Comparison of ENCODE assay signal across 19 mouse cellular contexts in the genomic region with DNA sequence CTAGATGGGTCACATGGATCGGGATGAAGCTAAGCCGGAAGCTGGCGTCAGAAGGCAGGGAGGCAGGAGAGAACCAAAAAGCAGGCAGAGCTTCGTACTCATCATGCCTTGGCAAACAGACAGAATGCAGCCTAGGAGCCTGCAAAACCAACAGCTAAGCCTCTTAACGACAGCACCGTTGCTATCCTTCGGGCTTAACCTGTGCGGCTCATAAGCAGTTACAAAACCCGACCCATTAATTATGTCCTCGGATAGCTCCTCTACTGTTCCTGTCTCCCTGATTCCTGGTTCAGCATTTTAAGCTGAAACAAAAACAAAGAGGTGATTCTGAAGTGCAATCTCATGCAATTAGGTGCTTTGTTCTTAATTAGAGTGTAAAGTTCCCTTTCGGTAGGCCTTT. TPM values are rescaled to one million over a fixed set of nuclear protein-coding genes. Genes with fewer than 3 reads are reported as not detected.
DNase-seq lines count a peak whose midpoint lies in the region; ATAC-seq and TF ChIP-seq lines count a peak whose summit lies in the region.
"Had no signal": no experiment of that assay in that cellular context is flagged by ENCODE, and none has a peak within 500 bp of the region (broad histone marks: within the 10 kb centered on the region; RNA-seq: fewer than 3 reads in every experiment).

No protein-coding gene starts in this region.

- H3K27ac ChIP-seq in layer of hippocampus, adult 2 months = peak overlapping the region; percentile 74
- no peak overlapping the region for H3K27ac ChIP-seq in midbrain, embryonic 15.5 days
- no peak overlapping the region for H3K27ac ChIP-seq in midbrain, embryonic 10.5 days (replicated peaks)
- H3K27ac ChIP-seq in forebrain, embryonic 13.5 days = no peak overlapping the region
- H3K27ac ChIP-seq: kidney, postnatal 0 days; limb, embryonic 12.5 days; neural tube, embryonic 15.5 days; stomach, postnatal 0 days had no signal

- no peak for TF ChIP-seq CTCF in layer of hippocampus, adult 2 months (conservative IDR thresholded peaks at IDR 0.05)

- WGBS in midbrain, embryonic 15.5 days = 54% methylated on average over 11 of the region's 11 CpGs
- 77% methylated on average over 11 of the region's 11 CpGs for WGBS in midbrain, embryonic 10.5 days
- 27% methylated on average over 11 of the region's 11 CpGs for WGBS in forebrain, embryonic 13.5 days

- no peaks in the 10 kb centered on the region for H3K27me3 ChIP-seq in midbrain, embryonic 15.5 days (replicated peaks)
- H3K27me3 ChIP-seq in midbrain, embryonic 10.5 days (ENCODE audit: low read depth, poor library complexity, severe bottlenecking) = peaks cover 12% of the 10 kb centered on the region
- no peaks in the 10 kb centered on the region for H3K27me3 ChIP-seq in forebrain, embryonic 13.5 days
- H3K27me3 ChIP-seq: heart, embryonic 12.5 days; limb, embryonic 12.5 days; neural tube, embryonic 15.5 days had no signal

- no peak for DNase-seq in layer of hippocampus, adult 2 months (ENCODE audit: low spot score in 2 of 2)
- DNase-seq in layer of hippocampus, adult 11-12 months (ENCODE audit: low spot score) = no peak
- DNase-seq in midbrain, embryonic 10.5 days (ENCODE audit: low spot score) = no peak
- DNase-seq in retina, postnatal 7 days (ENCODE audit: low read depth, low spot score) = peak; percentile 44
- DNase-seq: adrenal gland, postnatal 14 days; heart, postnatal 36 days; lung, embryonic 14.5 days; right cerebral cortex, postnatal 14 days; thymus, postnatal 14 days had no signal

- H3K4me3 ChIP-seq in layer of hippocampus, adult 2 months = peak overlapping the region; percentile 18; the same call in 1 of the 2 replicates
- no peak overlapping the region for H3K4me3 ChIP-seq in midbrain, embryonic 15.5 days
- H3K4me3 ChIP-seq in midbrain, embryonic 10.5 days = no peak overlapping the region
- no peak overlapping the region for H3K4me3 ChIP-seq in forebrain, embryonic 13.5 days
- H3K4me3 ChIP-seq: erythroblast, embryonic 14.5 days; heart, embryonic 12.5 days; limb, embryonic 12.5 days; neural tube, embryonic 15.5 days had no signal

- ATAC-seq in midbrain, embryonic 15.5 days (replicated peaks) = 0 out of 2 replicates have a peak, but pooled peaks have one; percentile 20
- ATAC-seq in forebrain, embryonic 13.5 days = peak; percentile 77; the same call in 1 of the 2 replicates
- ATAC-seq in CD4-positive, CD25-positive, alpha-beta regulatory T cell, adult 4 months = no peak
- ATAC-seq: inflammation-experienced regulatory T-cells, adult 6 months had no signal

- no peaks in the 10 kb centered on the region for H3K36me3 ChIP-seq in midbrain, embryonic 15.5 days (replicated peaks)
- H3K36me3 ChIP-seq in midbrain, embryonic 10.5 days = no peaks in the 10 kb centered on the region
- H3K36me3 ChIP-seq in forebrain, embryonic 13.5 days (ENCODE audit: poor library complexity, severe bottlenecking) = no peaks in the 10 kb centered on the region
- H3K36me3 ChIP-seq: heart, embryonic 12.5 days; limb, embryonic 12.5 days; neural tube, embryonic 15.5 days had no signal

- no peaks in the 10 kb centered on the region for H3K9me3 ChIP-seq in midbrain, embryonic 15.5 days
- no peaks in the 10 kb centered on the region for H3K9me3 ChIP-seq in midbrain, embryonic 10.5 days (replicated peaks)
- no peaks in the 10 kb centered on the region for H3K9me3 ChIP-seq in forebrain, embryonic 13.5 days (replicated peaks)
- H3K9me3 ChIP-seq: heart, embryonic 12.5 days; limb, embryonic 12.5 days; neural tube, embryonic 15.5 days had no signal

- no peak overlapping the region for H3K9ac ChIP-seq in midbrain, embryonic 15.5 days
- no peak overlapping the region for H3K9ac ChIP-seq in forebrain, embryonic 13.5 days
- H3K9ac ChIP-seq: heart, embryonic 12.5 days; limb, embryonic 12.5 days; lung, embryonic 14.5 days; neural tube, embryonic 15.5 days had no signal

- no peaks in the 10 kb centered on the region for H3K4me1 ChIP-seq in midbrain, embryonic 15.5 days
- H3K4me1 ChIP-seq in midbrain, embryonic 10.5 days = peaks cover 10% of the 10 kb centered on the region
- H3K4me1 ChIP-seq in forebrain, embryonic 13.5 days = peaks cover 14% of the 10 kb centered on the region

- H3K4me2 ChIP-seq in midbrain, embryonic 15.5 days = no peak overlapping the region
- peak overlapping the region; percentile 41 for H3K4me2 ChIP-seq in forebrain, embryonic 13.5 days
- H3K4me2 ChIP-seq: heart, embryonic 12.5 days; limb, embryonic 12.5 days; lung, embryonic 14.5 days; neural tube, embryonic 15.5 days had no signal

RNA-seq across cellular contexts. Expression of a gene that starts 43.4 kb away (rescaled TPM):
- total RNA-seq in layer of hippocampus, adult 2 months (2021) = 10 to 100 TPM; 12.3 to 13.2 TPM
- polyA plus RNA-seq in midbrain, embryonic 15.5 days (2015; fragmentation: Nextera tagmentation; extraction: Ambion mirVana) = 9.2 and 9.9 TPM in 2 replicates
- polyA plus RNA-seq in midbrain, embryonic 10.5 days (2016; fragmentation: Nextera tagmentation; extraction: Ambion mirVana) = 8.9 and 9.2 TPM in 2 replicates
- polyA plus RNA-seq in forebrain, embryonic 13.5 days (2015; fragmentation: Nextera tagmentation; extraction: Ambion mirVana) = 7.6 and 9.3 TPM in 2 replicates
- polyA plus RNA-seq in CD4-positive, CD25-positive, alpha-beta regulatory T cell, adult 4 months (2017; shearing (Covaris generic)) = 10 to 100 TPM; 17.8 to 25.5 TPM
